Mouse (Mus musculus) embryonic fibroblast, embryonic 13.5 days (primary cell): ENCODE measurements around the gene Itgb6.

Source experiments
- CTCF ChIP-seq: IDR thresholded peaks from 2 replicates; pipeline ENCODE4 v1.5.1; 2011; ENCODE audit warnings: mild to moderate bottlenecking, control low read depth, low read length, moderate library complexity, borderline replicate concordance; ENCODE audit not compliant: insufficient read depth
- POLR2A ChIP-seq: IDR thresholded peaks from 2 replicates; pipeline ENCODE4 v1.6.1; 2011; ENCODE audit warnings: low read depth, mild to moderate bottlenecking, control low read depth, low read length, moderate library complexity

GRCm38 (mm10) chr2:60684168-60684567 lies 38.3 kb downstream of the Itgb6 start:
- TF ChIP-seq CTCF (no peak), POLR2A (no peak)
